Mouse (Mus musculus) adrenal gland, postnatal 0 days (tissue): ENCODE measurements around the gene Ces1b. TPM values are rescaled to one million over a fixed set of nuclear protein-coding genes. Genes with fewer than 3 reads are reported as not detected.

Source experiments
- polyA plus RNA-seq: library from polyadenylated mRNA; unstranded; fragments of >200 nt; fragmentation: Nextera tagmentation; extraction: Ambion mirVana; gene quantifications from 2 replicates; pipeline ENCODE4 v1.2.1, GENCODE M21; 2015

The Ces1b gene
- not detected in 2 replicates for polyA plus RNA-seq

GRCm38 (mm10) chr8:93079887-93080286 lies at the start of gene Ces1b:
Ces1b (minus strand) TSS chr8:93080017.

GRCm38 (mm10) chr8:93048092-93048491 lies 31.7 kb downstream of the Ces1b start, which contains the start of gene Ces1a:
Ces1a (minus strand) TSS chr8:93048192.

Other genes with a start within 250 kb of the Ces1b start
- 9.3 and 10.1 TPM in 2 replicates for gene Lpcat2, start 224.7 kb downstream of the Ces1b start, polyA plus RNA-seq
- gene Capns2, start 178.6 kb downstream of the Ces1b start, polyA plus RNA-seq, result 0.58 TPM in 1 of 2 replicates, not detected in the other
- gene Slc6a2, start 119.9 kb downstream of the Ces1b start, polyA plus RNA-seq, result 15.7 and 63.4 TPM in 2 replicates
- gene Ces1a, start 31.8 kb downstream of the Ces1b start, polyA plus RNA-seq, result not detected in 2 replicates
- gene Ces1c, start 51.3 kb upstream of the Ces1b start, polyA plus RNA-seq, result 3.5 and 3.6 TPM in 2 replicates
- 3.9 and 7.5 TPM in 2 replicates for gene Ces1d, start 117.8 kb upstream of the Ces1b start, polyA plus RNA-seq
- gene Ces1e, start 149.6 kb upstream of the Ces1b start, polyA plus RNA-seq, result 0.12 and 0.13 TPM in 2 replicates
- 0.11 and 0.14 TPM in 2 replicates for gene Ces1f, start 199.7 kb upstream of the Ces1b start, polyA plus RNA-seq